Mouse (Mus musculus) CH12.LX (cell line): ENCODE data around the gene Cfap97d1. TPM values are rescaled to one million over a fixed set of nuclear protein-coding genes. Genes with fewer than 3 reads are reported as not detected.

ENCODE experiments used
- DNase-seq: peaks from one replicate; pipeline ENCODE4 v3.0.0-alpha.2; 2013; ENCODE audit errors: extremely low read depth
- H3K27ac ChIP-seq: 2 replicates; pipeline ENCODE4 v1.5.1; 2012; ENCODE audit warnings: low read depth, mild to moderate bottlenecking, control low read depth, moderate library complexity; ENCODE audit not compliant: insufficient read depth
- H3K27me3 ChIP-seq: replicated peaks from 2 replicates; pipeline ENCODE3; 2012; ENCODE audit warnings: inconsistent platforms
- H3K36me3 ChIP-seq, 2 experiments: replicated peaks in 1 of 2; 2 replicates each; pipeline versions ENCODE3 to v1.6.1; 2012; ENCODE audit warnings: inconsistent platforms in 1 of 2, low read length in 1 of 2, mild to moderate bottlenecking in 1 of 2, mixed read lengths in 1 of 2, moderate library complexity in 1 of 2; ENCODE audit not compliant: control insufficient read depth in 1 of 2, insufficient read depth in 1 of 2
- H3K4me1 ChIP-seq, 2 experiments: 2 replicates each; pipeline ENCODE4 v1.6.1; 2012; ENCODE audit warnings: inconsistent platforms in 1 of 2, moderate library complexity in 1 of 2; ENCODE audit not compliant: insufficient read depth in 2 of 2, control insufficient read depth in 1 of 2
- H3K4me2 ChIP-seq: 2 replicates; pipeline ENCODE4 v1.6.1; 2012; ENCODE audit warnings: low read depth, mild to moderate bottlenecking, control low read depth; ENCODE audit not compliant: poor library complexity, insufficient read depth, severe bottlenecking
- H3K4me3 ChIP-seq, 3 experiments: fragments of 150-350 bp in 1 of 3; sonication (generic) in 1 of 3; replicated peaks in 1 of 3; 2 replicates each; pipeline versions ENCODE3 to v1.5.1; 2011 to 2012; ENCODE audit warnings: low read depth in 2 of 3, low read length in 2 of 3, mild to moderate bottlenecking in 2 of 3, moderate library complexity in 2 of 3, control low read depth in 1 of 3, improper control_type of control experiment in 1 of 3, inconsistent platforms in 1 of 3, mixed read lengths in 1 of 3; ENCODE audit not compliant: poor library complexity in 1 of 3
- H3K79me2 ChIP-seq: replicated peaks from 2 replicates; pipeline ENCODE4 v1.6.1; 2012; ENCODE audit warnings: mild to moderate bottlenecking, moderate library complexity; ENCODE audit not compliant: control insufficient read depth, poor library complexity, insufficient read depth, severe bottlenecking; ENCODE audit errors: extremely low read depth
- H3K9ac ChIP-seq: 2 replicates; pipeline ENCODE4 v1.6.1; 2012; ENCODE audit warnings: low read depth, mild to moderate bottlenecking, control low read depth, moderate library complexity; ENCODE audit not compliant: insufficient read depth
- H3K9me3 ChIP-seq: replicated peaks from 2 replicates; pipeline ENCODE3; 2012; ENCODE audit warnings: low read length, inconsistent platforms, mixed read lengths
- CHD1 ChIP-seq: IDR thresholded peaks from 2 replicates; pipeline ENCODE4 v1.6.1; 2012; ENCODE audit warnings: low read depth, low read length, improper control_type of control experiment, inconsistent platforms
- E2F4 ChIP-seq: IDR thresholded peaks from 2 replicates; pipeline ENCODE4 v1.6.1; 2011; ENCODE audit warnings: low read depth, low read length, improper control_type of control experiment; ENCODE audit not compliant: insufficient replicate concordance
- ELF1 ChIP-seq: IDR thresholded peaks from 2 replicates; pipeline ENCODE4 v1.6.1; 2014; ENCODE audit warnings: low read depth, mild to moderate bottlenecking, inconsistent platforms, low read length, improper control_type of control experiment
- EP300 ChIP-seq: IDR thresholded peaks from 2 replicates; pipeline ENCODE4 v1.6.1; 2011; ENCODE audit warnings: low read length, improper control_type of control experiment
- KAT2A ChIP-seq: IDR thresholded peaks from 2 replicates; pipeline ENCODE4 v1.6.1; 2012; ENCODE audit warnings: low read length, improper control_type of control experiment, inconsistent platforms; ENCODE audit not compliant: insufficient replicate concordance
- MAFK ChIP-seq: IDR thresholded peaks from 2 replicates; pipeline ENCODE4 v1.6.1; 2011; ENCODE audit warnings: low read length, improper control_type of control experiment; ENCODE audit not compliant: insufficient replicate concordance
- MAX ChIP-seq: IDR thresholded peaks from 2 replicates; pipeline ENCODE4 v1.6.1; 2011; ENCODE audit warnings: low read length, improper control_type of control experiment
- MXI1 ChIP-seq: IDR thresholded peaks from 2 replicates; pipeline ENCODE4 v1.6.1; 2011; ENCODE audit warnings: mild to moderate bottlenecking, low read depth, low read length, improper control_type of control experiment
- POLR2A ChIP-seq: IDR thresholded peaks from 2 replicates; pipeline ENCODE4 v1.6.1; 2011; ENCODE audit warnings: low read depth, mild to moderate bottlenecking, improper control_type of control experiment, low read length
- POLR2AphosphoS2 ChIP-seq: IDR thresholded peaks from 2 replicates; pipeline ENCODE4 v1.6.1; 2011; ENCODE audit warnings: low read depth, low read length, improper control_type of control experiment
- RCOR1 ChIP-seq: conservative IDR thresholded peaks from 2 replicates; pipeline ENCODE4 v1.6.1; 2012; ENCODE audit warnings: low read depth, mild to moderate bottlenecking, inconsistent platforms, low read length, improper control_type of control experiment
- UBTF ChIP-seq: IDR thresholded peaks from 2 replicates; pipeline ENCODE4 v1.6.1; 2012; ENCODE audit warnings: low read depth, mild to moderate bottlenecking, inconsistent platforms, low read length, improper control_type of control experiment, moderate library complexity
- ZKSCAN1 ChIP-seq: IDR thresholded peaks from 2 replicates; pipeline ENCODE4 v1.6.1; 2012; ENCODE audit warnings: low read depth, inconsistent platforms, low read length, improper control_type of control experiment, borderline replicate concordance
- dilution Hi-C: fragments of 300-500 bp; cut with MboI; formaldehyde crosslinking; loops from 2 replicates; pipeline ENCODE4 v1.14.3; 2020; ENCODE audit warnings: low sequenced_read_pairs; ENCODE audit not compliant: extremely low pct_unique_long_range_greater_than_20kb, extremely low pct_ligation_motif_present
- in situ Hi-C: fragments of 300-500 bp; cut with MboI; formaldehyde crosslinking; loops from 3 replicates; pipeline ENCODE4 v1.14.3; 2019; ENCODE audit warnings: low sequenced_read_pairs, low pct_ligation_motif_present, low pct_unique_long_range_greater_than_20kb, mixed read lengths
- polyA plus RNA-seq: library from polyadenylated mRNA; unstranded; fragments of >175 nt; gene quantifications from 2 replicates; pipeline ENCODE4 v1.2.1, GENCODE M21; 2012; ENCODE audit warnings: low read depth; ENCODE audit not compliant: insufficient read length
- total RNA-seq, 2 experiments: library from RNA; depleted of rRNA; stranded (reverse); fragments of 300-350 nt in 1 of 2; fragments of >200 nt in 1 of 2; gene quantifications; 2 replicates each; pipeline ENCODE4 v1.2.3; 2012 to 2014

Cfap97d1 gene
- total and polyA plus RNA-seq, 3 experiments, result not detected

DNA sequence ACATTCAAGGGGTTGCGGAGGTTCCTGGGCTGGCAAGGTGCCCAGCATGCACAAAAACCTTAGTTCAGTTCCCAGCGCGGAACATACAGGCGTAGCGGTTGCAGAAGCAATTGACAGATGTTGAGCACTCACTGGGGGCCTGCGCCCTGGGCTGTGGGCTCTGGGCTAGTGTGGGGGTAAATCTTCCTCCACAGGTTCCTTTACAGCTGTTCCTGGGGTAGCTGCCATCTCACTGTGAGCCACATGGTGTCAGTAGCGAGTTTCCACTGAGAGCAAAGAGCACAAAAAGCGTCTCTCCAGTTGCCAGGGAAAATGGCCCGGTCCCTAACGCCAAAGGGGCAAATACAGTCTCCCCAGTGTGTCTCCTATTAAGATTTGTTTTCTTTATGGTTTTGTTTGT, 1.9 kb downstream of the Cfap97d1 start (continued):
- TF ChIP-seq UBTF (no peak), KAT2A (no peak), ZKSCAN1 (no peak), RCOR1 (no peak), MAX (no peak), POLR2A (no peak), MXI1 (no peak; the same call in 1 of the 2 replicates)
- TF ChIP-seq, all 38 proteins: peak for 6

DNA sequence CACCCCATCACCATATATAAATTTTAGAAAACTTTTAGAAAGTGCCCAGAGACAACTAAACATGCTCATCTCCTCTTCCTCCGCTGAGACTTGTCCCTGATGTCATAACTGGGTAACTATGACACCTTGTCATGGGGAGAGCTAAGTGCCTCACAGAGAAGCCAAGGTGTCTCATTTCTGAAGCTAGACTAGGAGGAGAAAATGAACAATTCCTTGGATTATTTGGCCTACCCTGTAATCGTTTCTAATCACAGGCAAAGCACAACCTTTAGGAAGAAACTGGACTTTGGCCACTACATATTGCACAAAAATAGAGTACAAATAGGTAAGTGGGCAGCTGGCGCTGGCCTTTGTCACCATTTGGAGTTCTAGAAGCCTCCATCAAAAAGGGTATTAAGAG, 2.8 kb downstream of the Cfap97d1 start, which contains the start of gene Dusp3:
Gene Dusp3, minus strand, starts transcription at position 101 of the 400 bp plus-strand sequence.
- Histone ChIP-seq H3K4me2 (peak within 1 kb of the TSS; percentile 39), H3K27me3 (peaks cover 61% of the 10 kb centered on the region)
- dilution Hi-C loops, result no loop called here

GRCm38 (mm10) chr11:101990244-101990643, 6.2 kb downstream of the Cfap97d1 start:
- TF ChIP-seq MXI1 (no peak), ELF1 (no peak)
- Histone ChIP-seq H3K9me3 (no peaks in the 10 kb centered on the region), H3K27me3 (peaks cover 83% of the 10 kb centered on the region), H3K79me2 (no peaks in the 10 kb centered on the region), H3K9ac (no peak overlapping the region), H3K36me3 (no peaks in the 10 kb centered on the region), H3K4me1 (peaks cover 0 to 3% of the 10 kb centered on the region in 2 experiments; a peak in 2 of 4 replicates), H3K4me3 (no peak overlapping the region), H3K4me2 (no peak overlapping the region), H3K27ac (no peak overlapping the region)
- dilution Hi-C loops (no loop called here), in situ Hi-C loops (no loop called here)
- no peak for DNase-seq

More for the DNA sequence above, 2.8 kb downstream of the Cfap97d1 start, which contains the start of gene Dusp3:
- peaks cover 14 to 35% of the 10 kb centered on the region in 2 experiments for H3K4me1 ChIP-seq
- no peaks in the 10 kb centered on the region for H3K79me2 ChIP-seq
- no peaks in the 10 kb centered on the region for H3K9me3 ChIP-seq
- TF ChIP-seq MAFK, result no peak
- no peak for TF ChIP-seq CHD1
- no peak for TF ChIP-seq E2F4
- no peak for TF ChIP-seq EP300
- no peak for TF ChIP-seq POLR2AphosphoS2
- no peak for TF ChIP-seq RCOR1
- TF ChIP-seq POLR2A, result no peak
- TF ChIP-seq, all 38 proteins: peak for 0
- Histone ChIP-seq H3K4me3 (no peak within 1 kb of the TSS), H3K27ac (no peak within 1 kb of the TSS), H3K36me3 (peaks cover 1 to 10% of the 10 kb centered on the region in 2 experiments), H3K9ac (no peak within 1 kb of the TSS)
- no peak for DNase-seq
- in situ Hi-C loops, result no loop called here
